Mouse (Mus musculus) hindbrain, embryonic 11.5 days (tissue): ENCODE measurements around the gene Chpf2. TPM values are rescaled to one million over a fixed set of nuclear protein-coding genes. Genes with fewer than 3 reads are reported as not detected.
A peak's percentile ranks its signal among the peaks of the same experiment; 100 is the strongest.

ENCODE experiments used
- ATAC-seq: fragments of 200-750 bp; cut with Nextera tagmentation; 2 replicates; pipeline ENCODE4 v1.8.0; 2017; ENCODE audit warnings: mild to moderate bottlenecking, moderate TSS enrichment, moderate library complexity; ENCODE audit not compliant: low FRiP score
- DNase-seq: peaks from one replicate; pipeline ENCODE4 v3.0.0-alpha.2; 2015; ENCODE audit warnings: low spot score
- H3K27ac ChIP-seq: fragments of 300-500 bp; sonication (generic); 2 replicates; pipeline ENCODE4 v1.5.1; 2014; ENCODE audit warnings: mild to moderate bottlenecking, low read depth, low read length
- H3K27me3 ChIP-seq: fragments of 300-500 bp; sonication (generic); 2 replicates; pipeline ENCODE4 v1.6.1; 2014; ENCODE audit warnings: mild to moderate bottlenecking, low read length, moderate library complexity, mixed read lengths; ENCODE audit not compliant: control insufficient read depth, insufficient read depth
- H3K36me3 ChIP-seq: fragments of 300-500 bp; sonication (generic); 2 replicates; pipeline ENCODE4 v1.6.1; 2014; ENCODE audit warnings: mild to moderate bottlenecking, low read length, moderate library complexity, mixed read lengths; ENCODE audit not compliant: control insufficient read depth, insufficient read depth
- H3K4me1 ChIP-seq: fragments of 300-500 bp; sonication (generic); replicated peaks from 2 replicates; pipeline ENCODE4 v1.6.1; 2014; ENCODE audit warnings: low read length, mixed read lengths; ENCODE audit not compliant: control insufficient read depth, insufficient read depth
- H3K4me2 ChIP-seq: fragments of 300-500 bp; sonication (generic); replicated peaks from 2 replicates; pipeline ENCODE4 v1.6.1; 2014; ENCODE audit warnings: mild to moderate bottlenecking, low read depth, low read length
- H3K4me3 ChIP-seq: fragments of 300-500 bp; sonication (generic); 2 replicates; pipeline ENCODE4 v1.5.1; 2014; ENCODE audit warnings: low read depth, low read length
- H3K9ac ChIP-seq: fragments of 300-500 bp; sonication (generic); 2 replicates; pipeline ENCODE4 v1.6.1; 2014; ENCODE audit warnings: low read depth, low read length
- H3K9me3 ChIP-seq: fragments of 300-500 bp; sonication (generic); 2 replicates; pipeline ENCODE4 v1.6.1; 2016; ENCODE audit warnings: low read length; ENCODE audit not compliant: control insufficient read depth
- WGBS: fragments of 180-500 bp; shearing (Covaris S2); extraction: QIAGEN DNeasy Blood & Tissue Kit; methylation state at CpG from one replicate; pipeline ENCODE4 v1.1.7; 2014; 5-methylcytosine and 5-hydroxymethylcytosine counted together
- polyA plus RNA-seq: library from polyadenylated mRNA; unstranded; fragments of >200 nt; fragmentation: Nextera tagmentation; extraction: Ambion mirVana; gene quantifications from 2 replicates; pipeline ENCODE4 v1.2.1, GENCODE M21; 2014

The Chpf2 gene
- polyA plus RNA-seq, 1 experiment from 2014 or later, result 8.6 TPM

GRCm38 (mm10) chr5:24587200-24587577 is 648 bp downstream of the Chpf2 start:
- peak overlapping the region; percentile 72 for H3K9ac ChIP-seq
- WGBS, result 20% methylated on average over 4 of the region's 4 CpGs
- no peaks in the 10 kb centered on the region for H3K36me3 ChIP-seq
- ATAC-seq (peak; percentile 11), DNase-seq (no peak)
- H3K4me1 ChIP-seq, result peaks cover 8% of the 10 kb centered on the region
- peak overlapping the region; percentile 68 for H3K4me2 ChIP-seq
- H3K4me3 ChIP-seq, result peak overlapping the region; percentile 65
- no peak overlapping the region for H3K27ac ChIP-seq
- no peaks in the 10 kb centered on the region for H3K9me3 ChIP-seq
- peaks cover 6% of the 10 kb centered on the region; the same call in 1 of the 2 replicates for H3K27me3 ChIP-seq

DNA sequence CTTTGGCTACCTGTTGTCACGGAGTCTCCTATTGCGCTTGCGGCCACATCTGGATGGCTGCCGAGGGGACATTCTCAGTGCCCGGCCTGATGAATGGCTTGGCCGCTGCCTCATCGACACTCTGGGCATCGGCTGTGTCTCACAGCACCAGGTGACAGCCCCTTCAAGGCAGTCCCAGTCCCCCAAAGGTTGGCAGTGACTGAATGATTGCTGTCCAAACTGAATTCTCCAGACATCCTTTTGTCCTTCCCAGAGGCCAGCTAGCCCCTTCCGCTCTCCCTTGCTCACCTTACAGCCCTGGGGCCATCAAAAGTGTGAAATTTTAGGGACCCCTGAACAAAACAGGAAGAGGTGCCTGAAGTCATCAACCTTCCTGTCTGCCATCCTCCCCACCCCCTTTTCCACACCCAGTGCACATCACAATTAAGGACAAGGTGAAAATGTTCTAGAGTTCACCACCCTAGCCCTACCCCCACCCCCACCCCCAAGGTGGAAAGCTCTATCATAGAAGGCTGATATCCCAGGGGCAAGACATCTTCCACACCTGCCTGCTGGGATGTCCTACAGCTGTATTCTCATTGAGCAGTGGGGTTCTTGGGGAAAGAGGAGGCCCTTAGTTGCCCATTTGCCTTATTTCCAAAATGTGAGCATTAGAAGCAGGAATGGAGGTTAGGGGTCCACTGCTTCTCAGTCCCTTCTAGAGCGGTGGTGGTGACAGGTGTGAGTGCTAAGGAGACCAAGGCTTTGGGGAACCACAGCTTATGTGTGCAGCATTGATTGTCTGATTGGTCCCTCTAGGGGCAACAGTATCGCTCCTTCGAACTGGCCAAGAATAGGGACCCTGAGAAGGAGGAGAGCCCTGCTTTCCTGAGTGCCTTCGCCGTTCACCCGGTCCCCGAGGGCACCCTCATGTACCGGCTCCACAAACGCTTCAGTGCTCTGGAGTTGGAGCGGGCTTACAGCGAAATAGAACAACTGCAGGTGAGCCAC is 3.3 kb downstream of the Chpf2 start:
- ATAC-seq, result no peak
- Histone ChIP-seq H3K9me3 (no peaks in the 10 kb centered on the region), H3K9ac (no peak overlapping the region), H3K27me3 (peaks cover 6% of the 10 kb centered on the region; the same call in 1 of the 2 replicates), H3K4me1 (peaks cover 8% of the 10 kb centered on the region), H3K4me3 (no peak overlapping the region), H3K27ac (no peak overlapping the region), H3K36me3 (no peaks in the 10 kb centered on the region; the same call in 1 of the 2 replicates), H3K4me2 (no peak overlapping the region)
- WGBS, result 90% methylated on average over 20 of the region's 20 CpGs
- no peak for DNase-seq

DNA sequence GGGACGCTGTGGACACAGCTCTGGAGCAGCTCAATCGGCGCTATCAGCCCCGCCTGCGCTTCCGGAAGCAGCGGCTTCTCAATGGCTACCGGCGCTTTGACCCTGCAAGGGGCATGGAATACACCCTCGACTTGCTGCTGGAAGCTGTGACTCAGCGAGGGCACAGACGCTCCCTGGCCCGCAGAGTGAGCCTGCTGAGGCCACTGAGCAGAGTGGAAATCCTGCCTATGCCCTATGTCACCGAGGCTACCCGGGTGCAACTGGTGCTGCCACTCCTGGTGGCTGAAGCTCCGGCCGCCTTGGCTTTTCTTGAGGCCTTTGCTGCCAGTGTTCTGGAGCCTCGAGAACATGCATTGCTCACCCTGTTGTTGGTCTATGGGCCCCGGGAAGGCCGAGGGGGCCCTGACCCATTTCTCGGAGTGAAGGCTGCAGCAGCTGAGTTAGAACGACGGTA is 4.8 kb downstream of the Chpf2 start:
- no peaks in the 10 kb centered on the region; the same call in 1 of the 2 replicates for H3K36me3 ChIP-seq
- H3K4me2 ChIP-seq, result peak overlapping the region; percentile 15; the same call in 1 of the 2 replicates
- H3K27me3 ChIP-seq, result peaks cover 6% of the 10 kb centered on the region; the same call in 1 of the 2 replicates
- H3K9me3 ChIP-seq, result no peaks in the 10 kb centered on the region
- no peak for ATAC-seq
- no peak overlapping the region for H3K9ac ChIP-seq
- H3K4me1 ChIP-seq, result peaks cover 16% of the 10 kb centered on the region
- no peak overlapping the region; the same call in 1 of the 2 replicates for H3K4me3 ChIP-seq
- no peak for DNase-seq
- 20% methylated on average over 23 of the region's 23 CpGs for WGBS
- H3K27ac ChIP-seq, result no peak overlapping the region

DNA sequence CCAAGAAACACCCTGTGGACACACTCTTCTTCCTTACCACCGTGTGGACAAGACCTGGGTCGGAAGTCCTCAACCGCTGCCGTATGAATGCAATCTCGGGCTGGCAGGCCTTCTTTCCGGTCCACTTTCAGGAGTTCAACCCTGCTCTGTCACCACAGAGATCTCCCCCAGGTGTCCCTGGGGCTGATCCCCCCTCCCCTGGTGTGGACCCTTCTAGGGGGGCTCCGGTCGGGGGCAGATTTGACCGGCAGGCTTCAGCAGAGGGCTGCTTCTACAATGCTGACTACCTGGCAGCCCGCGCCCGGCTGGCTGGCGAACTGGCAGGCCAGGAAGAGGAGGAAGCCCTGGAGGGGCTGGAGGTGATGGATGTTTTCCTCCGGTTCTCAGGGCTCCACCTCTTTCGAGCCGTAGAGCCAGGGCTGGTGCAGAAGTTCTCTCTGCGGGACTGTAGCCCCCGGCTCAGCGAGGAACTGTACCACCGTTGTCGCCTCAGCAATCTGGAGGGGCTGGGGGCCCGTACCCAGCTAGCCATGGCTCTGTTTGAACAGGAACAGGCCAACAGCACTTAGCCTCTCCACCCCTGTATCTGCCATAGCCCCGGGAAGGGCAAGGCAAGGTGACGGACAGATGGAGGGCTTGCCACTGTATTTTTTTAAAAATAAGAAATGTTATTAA is 5.4 kb downstream of the Chpf2 start:
- Histone ChIP-seq H3K27me3 (peaks cover 6% of the 10 kb centered on the region; the same call in 1 of the 2 replicates), H3K4me2 (no peak overlapping the region), H3K9ac (no peak overlapping the region), H3K4me3 (no peak overlapping the region), H3K27ac (no peak overlapping the region), H3K36me3 (no peaks in the 10 kb centered on the region; the same call in 1 of the 2 replicates), H3K9me3 (no peaks in the 10 kb centered on the region), H3K4me1 (peaks cover 22% of the 10 kb centered on the region)
- no peak for ATAC-seq
- WGBS, result 65% methylated on average over 24 of the region's 24 CpGs
- DNase-seq, result no peak

- Histone ChIP-seq H3K4me1 (peaks cover 20% of the 10 kb centered on the region), H3K4me2 (no peak overlapping the region), H3K27ac (no peak overlapping the region), H3K9ac (no peak overlapping the region), H3K27me3 (peaks cover 6% of the 10 kb centered on the region; the same call in 1 of the 2 replicates), H3K9me3 (no peaks in the 10 kb centered on the region), H3K36me3 (no peaks in the 10 kb centered on the region; the same call in 1 of the 2 replicates), H3K4me3 (no peak overlapping the region)
- no peak for ATAC-seq
- 65% methylated on average over 21 of the region's 21 CpGs for WGBS
- no peak for DNase-seq
Measured at GRCm38 (mm10) chr5:24592471-24593160, 6.1 kb downstream of the Chpf2 start.

- Histone ChIP-seq H3K4me2 (no peak overlapping the region), H3K9ac (no peak overlapping the region), H3K4me1 (peaks cover 21% of the 10 kb centered on the region), H3K9me3 (no peaks in the 10 kb centered on the region), H3K27me3 (peaks cover 6% of the 10 kb centered on the region; the same call in 1 of the 2 replicates), H3K36me3 (no peaks in the 10 kb centered on the region; the same call in 1 of the 2 replicates), H3K27ac (no peak overlapping the region), H3K4me3 (no peak overlapping the region)
- ATAC-seq (no peak), DNase-seq (no peak)
- 78% methylated on average over 10 of the region's 10 CpGs for WGBS
Measured at GRCm38 (mm10) chr5:24593230-24593629, 6.7 kb downstream of the Chpf2 start.

GRCm38 (mm10) chr5:24593928-24594327 is 7.4 kb downstream of the Chpf2 start:
- H3K9ac ChIP-seq, result no peak overlapping the region
- H3K4me2 ChIP-seq, result no peak overlapping the region
- WGBS, result 77% methylated on average over 10 of the region's 10 CpGs
- no peaks in the 10 kb centered on the region; the same call in 1 of the 2 replicates for H3K36me3 ChIP-seq
- no peak overlapping the region for H3K27ac ChIP-seq
- H3K4me1 ChIP-seq, result peaks cover 28% of the 10 kb centered on the region
- no peaks in the 10 kb centered on the region for H3K9me3 ChIP-seq
- peaks cover 6% of the 10 kb centered on the region; the same call in 1 of the 2 replicates for H3K27me3 ChIP-seq
- no peak overlapping the region for H3K4me3 ChIP-seq
- DNase-seq (no peak), ATAC-seq (no peak)

DNA sequence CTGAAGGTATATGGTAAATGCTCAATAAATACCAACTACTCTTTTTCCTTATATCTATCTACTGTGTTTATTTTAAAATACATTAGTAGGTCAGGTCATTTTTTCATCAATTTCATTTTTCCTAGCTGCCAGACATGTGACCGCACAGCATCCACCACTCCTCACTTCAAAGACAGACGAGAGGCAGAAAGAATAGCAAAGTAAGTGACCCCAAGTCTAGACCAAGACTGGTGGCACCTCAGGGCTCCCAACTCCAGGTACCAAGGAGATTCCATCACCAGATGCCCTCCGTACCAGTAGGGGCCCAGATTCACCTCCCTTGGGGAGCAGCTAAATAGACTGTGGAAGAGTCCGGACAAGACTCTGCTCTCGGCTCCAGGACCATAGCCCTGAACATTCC is 7.8 kb downstream of the Chpf2 start:
- H3K4me3 ChIP-seq, result no peak overlapping the region
- peaks cover 6% of the 10 kb centered on the region for H3K27me3 ChIP-seq
- ATAC-seq (no peak), DNase-seq (no peak)
- no peak overlapping the region for H3K27ac ChIP-seq
- no peak overlapping the region for H3K9ac ChIP-seq
- peaks cover 30% of the 10 kb centered on the region for H3K4me1 ChIP-seq
- H3K4me2 ChIP-seq, result no peak overlapping the region
- no peaks in the 10 kb centered on the region for H3K9me3 ChIP-seq
- H3K36me3 ChIP-seq, result no peaks in the 10 kb centered on the region; the same call in 1 of the 2 replicates
- 94% methylated on average over 5 of the region's 5 CpGs for WGBS
